Mouse (Mus musculus) hindbrain, postnatal 0 days (tissue): ENCODE data around the gene Ubtd2. TPM values are rescaled to one million over a fixed set of nuclear protein-coding genes. Genes with fewer than 3 reads are reported as not detected.

Experiments used
- ATAC-seq: fragments of 200-750 bp; cut with Nextera tagmentation; 2 replicates; pipeline ENCODE4 v1.8.0; 2017; ENCODE audit warnings: mild to moderate bottlenecking, moderate TSS enrichment, moderate library complexity
- DNase-seq: peaks from one replicate; pipeline ENCODE4 v3.0.0-alpha.2; 2015; ENCODE audit warnings: low spot score
- H3K27ac ChIP-seq: fragments of 300-500 bp; sonication (generic); 2 replicates; pipeline ENCODE4 v1.5.1; 2014; ENCODE audit warnings: mild to moderate bottlenecking
- H3K27me3 ChIP-seq: fragments of 300-500 bp; sonication (generic); 2 replicates; pipeline ENCODE4 v1.6.1; 2014; ENCODE audit warnings: low read length, mixed read lengths; ENCODE audit not compliant: insufficient read depth
- H3K36me3 ChIP-seq: fragments of 300-500 bp; sonication (generic); 2 replicates; pipeline ENCODE4 v1.6.1; 2014; ENCODE audit warnings: low read length, mixed read lengths; ENCODE audit not compliant: insufficient read depth
- H3K4me1 ChIP-seq: fragments of 300-500 bp; sonication (generic); 2 replicates; pipeline ENCODE4 v1.6.1; 2014; ENCODE audit warnings: antibody characterized with exemption, low read length, mixed read lengths; ENCODE audit not compliant: insufficient read depth
- H3K4me2 ChIP-seq: fragments of 300-500 bp; sonication (generic); 2 replicates; pipeline ENCODE4 v1.6.1; 2014; ENCODE audit warnings: low read depth, mild to moderate bottlenecking, low read length, moderate library complexity, mixed read lengths
- H3K4me3 ChIP-seq: fragments of 300-500 bp; sonication (generic); 2 replicates; pipeline ENCODE4 v1.5.1; 2014; ENCODE audit warnings: low read length
- H3K9ac ChIP-seq: fragments of 300-500 bp; sonication (generic); replicated peaks from 2 replicates; pipeline ENCODE4 v1.6.1; 2014; ENCODE audit warnings: mild to moderate bottlenecking, low read length, moderate library complexity, mixed read lengths
- H3K9me3 ChIP-seq: fragments of 300-500 bp; sonication (generic); 2 replicates; pipeline ENCODE4 v1.6.1; 2016; ENCODE audit warnings: low read length, mixed read lengths
- CTCF ChIP-seq: IDR thresholded peaks from 2 replicates; pipeline ENCODE4 v1.5.1; 2016; ENCODE audit warnings: antibody characterized with exemption, control low read depth, low read depth
- whole genome bisulfite sequencing: fragments of 180-500 bp; shearing (Covaris S2); extraction: QIAGEN DNeasy Blood & Tissue Kit; methylation state at CpG from one replicate; pipeline ENCODE4 v1.1.7; 2014; 5-methylcytosine and 5-hydroxymethylcytosine counted together
- polyA plus RNA-seq: library from polyadenylated mRNA; unstranded; fragments of >200 nt; fragmentation: Nextera tagmentation; extraction: Ambion mirVana; gene quantifications from 2 replicates; pipeline ENCODE4 v1.2.1, GENCODE M21; 2015
- total RNA-seq: library from RNA; depleted of rRNA; stranded (reverse); fragments of >200 nt; gene quantifications from 2 replicates; pipeline ENCODE4 v1.2.3, GENCODE M21; 2014

The Ubtd2 gene
- total and polyA plus RNA-seq, 2 experiments from 2014 or later = 30.6 to 47.4 TPM

GRCm38 (mm10) chr11:32424600-32424999, 30.6 kb upstream of the Ubtd2 start:
- Histone ChIP-seq H3K36me3 (peaks cover 26% of the 10 kb centered on the region), H3K27me3 (no peaks in the 10 kb centered on the region), H3K4me2 (no peak overlapping the region), H3K4me1 (no peaks in the 10 kb centered on the region; the same call in 1 of the 2 replicates), H3K9me3 (no peaks in the 10 kb centered on the region), H3K27ac (no peak overlapping the region), H3K4me3 (no peak overlapping the region), H3K9ac (no peak overlapping the region)
- ATAC-seq = no peak; the same call in 1 of the 2 replicates
- no peak for TF ChIP-seq CTCF
- no peak for DNase-seq
- 78% methylated on average over 4 of the region's 4 CpGs for WGBS

GRCm38 (mm10) chr11:32425043-32425658, 30.0 kb upstream of the Ubtd2 start:
- 81% methylated on average over 10 of the region's 10 CpGs for WGBS
- no peak overlapping the region for H3K4me2 ChIP-seq
- H3K9me3 ChIP-seq = no peaks in the 10 kb centered on the region
- H3K9ac ChIP-seq = no peak overlapping the region
- no peak overlapping the region for H3K4me3 ChIP-seq
- H3K27ac ChIP-seq = no peak overlapping the region
- ATAC-seq (no peak), DNase-seq (no peak)
- TF ChIP-seq CTCF = no peak
- peaks cover 23% of the 10 kb centered on the region for H3K36me3 ChIP-seq
- H3K4me1 ChIP-seq = no peaks in the 10 kb centered on the region; the same call in 1 of the 2 replicates
- H3K27me3 ChIP-seq = no peaks in the 10 kb centered on the region

- Histone ChIP-seq H3K4me1 (no peaks in the 10 kb centered on the region; the same call in 1 of the 2 replicates), H3K27ac (no peak overlapping the region), H3K36me3 (peaks cover 5% of the 10 kb centered on the region), H3K27me3 (no peaks in the 10 kb centered on the region), H3K9me3 (no peaks in the 10 kb centered on the region), H3K4me3 (no peak overlapping the region), H3K9ac (no peak overlapping the region), H3K4me2 (no peak overlapping the region)
- DNase-seq (no peak), ATAC-seq (no peak)
- 88% methylated on average over 7 of the region's 7 CpGs for WGBS
- no peak for TF ChIP-seq CTCF
Observed at GRCm38 (mm10) chr11:32427537-32427936, 27.6 kb upstream of the Ubtd2 start.

GRCm38 (mm10) chr11:32435410-32436060, 19.6 kb upstream of the Ubtd2 start:
- Histone ChIP-seq H3K27me3 (no peaks in the 10 kb centered on the region), H3K4me1 (no peaks in the 10 kb centered on the region), H3K36me3 (no peaks in the 10 kb centered on the region), H3K9me3 (no peaks in the 10 kb centered on the region), H3K9ac (no peak overlapping the region), H3K4me2 (no peak overlapping the region), H3K27ac (no peak overlapping the region), H3K4me3 (no peak overlapping the region)
- no peak for TF ChIP-seq CTCF
- WGBS = 61% methylated on average over 6 of the region's 6 CpGs
- peak; percentile 51; the same call in 1 of the 2 replicates for ATAC-seq
- DNase-seq = peak; percentile 35

- WGBS = 77% methylated on average over 3 of the region's 3 CpGs
- no peak overlapping the region for H3K9ac ChIP-seq
- H3K4me3 ChIP-seq = no peak overlapping the region
- H3K27ac ChIP-seq = no peak overlapping the region
- no peaks in the 10 kb centered on the region for H3K4me1 ChIP-seq
- H3K36me3 ChIP-seq = no peaks in the 10 kb centered on the region
- no peaks in the 10 kb centered on the region for H3K9me3 ChIP-seq
- no peak overlapping the region for H3K4me2 ChIP-seq
- no peak for DNase-seq
- H3K27me3 ChIP-seq = no peaks in the 10 kb centered on the region
- ATAC-seq = no peak
- TF ChIP-seq CTCF = no peak
Observed at GRCm38 (mm10) chr11:32442576-32442975, 12.6 kb upstream of the Ubtd2 start.

- Histone ChIP-seq H3K36me3 (no peaks in the 10 kb centered on the region), H3K4me3 (no peak overlapping the region), H3K4me1 (no peaks in the 10 kb centered on the region), H3K9ac (no peak overlapping the region), H3K9me3 (no peaks in the 10 kb centered on the region), H3K4me2 (no peak overlapping the region), H3K27me3 (no peaks in the 10 kb centered on the region), H3K27ac (no peak overlapping the region)
- TF ChIP-seq CTCF = no peak
- ATAC-seq = no peak
- no peak for DNase-seq
- 17% methylated on average over 1 of the region's 1 CpGs for WGBS
Observed at GRCm38 (mm10) chr11:32444266-32444665, 10.9 kb upstream of the Ubtd2 start.

- no peak overlapping the region for H3K9ac ChIP-seq
- WGBS = 84% methylated on average over 1 of the region's 1 CpGs
- no peak overlapping the region for H3K4me3 ChIP-seq
- no peaks in the 10 kb centered on the region for H3K9me3 ChIP-seq
- DNase-seq (no peak), ATAC-seq (no peak)
- H3K36me3 ChIP-seq = no peaks in the 10 kb centered on the region
- no peaks in the 10 kb centered on the region for H3K27me3 ChIP-seq
- TF ChIP-seq CTCF = no peak
- no peaks in the 10 kb centered on the region for H3K4me1 ChIP-seq
- no peak overlapping the region for H3K4me2 ChIP-seq
- no peak overlapping the region for H3K27ac ChIP-seq
Observed at GRCm38 (mm10) chr11:32445135-32445534, 10.0 kb upstream of the Ubtd2 start.
